Mouse (Mus musculus): ENCODE measurements around the gene Dgcr2.

DNA sequence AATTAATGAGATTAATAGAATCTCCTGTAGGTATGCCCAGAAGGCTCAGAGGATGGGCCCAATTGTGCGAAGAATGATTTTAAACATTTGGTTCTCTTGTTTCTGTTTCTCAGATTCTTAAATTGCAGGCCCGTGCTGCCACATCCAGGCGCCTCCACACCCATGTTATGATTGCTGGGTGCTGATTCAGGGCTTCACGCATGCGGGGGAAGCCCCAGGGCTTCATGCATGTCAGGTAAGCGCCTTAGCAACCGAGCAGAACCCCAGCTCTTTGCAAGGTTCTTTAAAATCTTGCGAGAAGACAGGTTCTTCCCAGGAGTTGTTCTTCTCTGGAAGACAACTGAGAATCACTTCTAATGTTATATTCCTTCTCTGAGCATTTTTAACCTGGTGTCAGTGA is 45.1 kb upstream of the Dgcr2 start:
- no peak for TF ChIP-seq GATA1 (IDR thresholded peaks at IDR 0.05; ENCODE audit: borderline replicate concordance, low read length)
- TF ChIP-seq FLI1 (IDR thresholded peaks at IDR 0.05; ENCODE audit: low read length) = no peak
